Mouse (Mus musculus) neutrophil, adult 5-6 weeks (primary cell): ENCODE results near the gene Hnrnpul2. TPM values are rescaled to one million over a fixed set of nuclear protein-coding genes. Genes with fewer than 3 reads are reported as not detected.
A peak's percentile ranks its signal among the peaks of the same experiment; 100 is the strongest.
"Not testable (repeated sequence)": the region's sequence is repeated elsewhere in the genome, so short reads cannot be mapped to it uniquely, and the experiment has no call there.

ENCODE experiments used
- ATAC-seq: fragments of 151-379, 151-347 bp; 2 replicates; pipeline ENCODE4 v1.8.0; 2017; ENCODE audit warnings: mild to moderate bottlenecking, moderate TSS enrichment; ENCODE audit not compliant: insufficient number of reproducible peaks, poor library complexity, low FRiP score, severe bottlenecking; ENCODE audit errors: extremely low read depth
- total RNA-seq: library from RNA; stranded (forward); fragments of 200-1000 nt; gene quantifications from 2 replicates; pipeline ENCODE4 v1.2.3, GENCODE M21; 2017

Gene Hnrnpul2
- total RNA-seq, 1 experiment from 2014 or later, result 115 TPM

DNA sequence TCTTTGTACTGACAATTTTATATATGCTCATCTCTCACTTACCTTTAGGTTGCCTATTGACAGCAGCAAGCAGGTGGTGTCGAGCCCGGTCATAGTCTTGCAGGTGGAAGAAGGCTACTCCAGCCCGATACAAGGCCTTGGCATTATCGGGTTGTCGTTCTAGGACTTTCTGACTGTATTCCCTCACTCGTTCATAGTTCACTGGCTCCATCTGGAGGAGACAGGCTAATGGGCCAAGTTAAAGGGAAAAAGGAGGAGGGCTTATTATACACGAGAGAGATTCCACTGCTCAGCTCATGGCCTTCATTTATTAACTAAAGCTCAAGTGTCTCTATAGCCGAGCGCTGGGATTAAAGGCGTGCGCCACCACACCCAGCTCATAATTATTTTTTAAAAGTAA, 4.0 kb upstream of the Hnrnpul2 start:
- no peak for ATAC-seq

DNA sequence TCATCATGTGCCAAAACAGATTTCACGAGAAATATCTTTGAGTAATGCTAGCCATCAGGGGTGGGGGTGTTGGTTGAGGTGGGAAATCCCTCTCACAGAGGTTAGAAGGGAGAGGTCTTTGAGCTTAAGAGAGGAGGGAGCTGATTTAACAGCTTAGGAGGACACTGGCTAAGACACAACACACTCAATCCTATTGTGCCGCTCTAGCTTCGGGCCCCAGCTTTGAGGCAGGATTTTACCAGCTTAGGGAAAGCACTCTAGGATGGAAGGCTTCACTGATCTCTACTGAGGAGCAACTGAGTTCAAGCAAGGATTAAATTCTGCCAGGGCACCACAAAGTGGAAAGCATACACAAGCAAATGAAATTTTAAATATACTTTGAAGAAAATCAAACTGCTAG, 2.8 kb upstream of the Hnrnpul2 start:
- no peak for ATAC-seq

DNA sequence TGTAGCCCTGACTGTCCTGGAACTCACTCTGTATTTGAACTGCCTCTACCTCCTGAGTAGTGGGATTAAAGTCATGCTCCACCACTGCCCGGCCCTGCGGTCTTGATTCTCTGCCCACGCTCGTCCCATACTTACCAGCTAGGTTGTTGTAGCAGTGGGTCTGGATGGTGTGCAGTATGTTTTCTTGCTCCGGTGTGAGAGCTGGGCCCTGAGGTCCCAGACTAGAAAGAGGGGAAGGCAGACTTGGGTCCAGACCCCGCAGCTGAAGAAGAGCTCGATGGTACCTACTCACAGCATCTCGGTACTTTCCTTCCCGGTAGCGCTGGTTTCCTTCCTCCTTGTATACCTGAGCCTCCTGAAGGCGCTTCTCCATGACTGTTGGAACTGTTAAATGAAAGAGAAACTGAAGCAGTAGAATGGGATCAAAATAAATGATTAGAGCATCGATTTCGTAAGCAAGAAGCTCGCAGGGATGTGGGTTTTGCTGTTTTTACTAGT, 1.5 kb upstream of the Hnrnpul2 start:
- ATAC-seq, result no peak

DNA sequence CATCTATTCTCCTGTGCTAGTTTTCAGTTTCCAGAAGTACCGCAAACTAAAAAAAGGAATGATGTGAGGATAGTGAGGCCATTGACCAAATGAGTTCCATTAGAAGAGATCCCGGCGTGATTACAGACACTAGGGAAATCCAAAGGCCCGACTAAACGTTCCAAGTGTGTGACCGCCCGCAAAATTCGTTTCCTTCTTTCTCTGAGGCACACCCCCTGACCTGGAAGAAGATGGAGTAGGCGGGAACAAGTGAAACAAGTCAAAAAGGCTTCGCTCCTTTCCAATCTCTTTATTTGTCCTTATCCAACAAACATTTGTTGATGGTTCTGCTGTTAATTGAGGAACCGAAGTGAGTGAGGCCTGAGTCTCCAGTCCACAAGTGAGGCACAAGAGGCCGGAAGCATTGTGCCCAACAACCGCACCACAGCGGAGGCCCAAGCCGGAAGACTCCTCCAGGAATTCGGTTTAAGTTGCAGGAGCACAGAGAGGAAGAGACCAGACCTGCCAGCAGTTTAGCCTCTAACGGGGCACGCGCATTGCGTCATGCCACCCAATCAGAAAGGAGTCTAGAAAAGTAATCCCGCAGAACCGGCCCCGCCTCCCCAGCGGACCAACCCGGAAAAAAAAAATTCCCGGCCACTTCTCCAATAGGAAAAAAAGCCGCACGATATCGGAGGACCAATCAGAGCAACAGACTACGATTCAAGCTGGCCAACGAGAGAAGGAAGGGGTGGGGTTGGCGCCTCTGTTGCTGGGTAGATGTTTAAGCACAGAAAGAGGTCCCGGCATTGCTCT, 812 bp upstream of the Hnrnpul2 start, which contains the start of gene Ttc9c:
Gene Ttc9c, minus strand, starts transcription at position 533 of the 795 bp plus-strand sequence.
- ATAC-seq, result peak; percentile 68

DNA sequence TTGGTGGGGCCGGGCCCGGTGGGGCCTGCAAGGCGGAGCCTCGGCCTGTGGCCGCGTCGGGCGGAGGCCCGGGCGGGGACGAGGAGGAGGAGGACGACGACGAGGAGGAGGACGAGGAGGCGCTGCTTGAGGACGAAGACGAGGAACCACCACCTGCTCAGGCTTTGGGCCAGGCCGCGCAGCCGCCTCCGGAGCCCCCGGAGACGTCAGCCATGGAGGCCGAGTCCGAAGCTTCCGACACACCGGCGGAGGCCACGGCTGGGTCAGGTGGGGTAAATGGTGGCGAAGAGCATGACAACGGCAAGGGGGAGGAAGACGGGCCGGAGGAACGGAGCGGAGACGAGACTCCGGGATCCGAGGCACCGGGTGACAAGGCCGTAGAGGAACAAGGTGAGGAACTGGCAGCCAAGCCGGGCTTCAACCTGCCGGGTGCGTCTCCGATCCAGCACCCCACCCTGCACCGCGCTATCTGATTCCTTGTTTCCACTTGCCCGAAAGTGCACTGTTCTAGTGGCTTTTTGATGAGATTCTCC, 680 bp downstream of the Hnrnpul2 start:
- no peak for ATAC-seq

DNA sequence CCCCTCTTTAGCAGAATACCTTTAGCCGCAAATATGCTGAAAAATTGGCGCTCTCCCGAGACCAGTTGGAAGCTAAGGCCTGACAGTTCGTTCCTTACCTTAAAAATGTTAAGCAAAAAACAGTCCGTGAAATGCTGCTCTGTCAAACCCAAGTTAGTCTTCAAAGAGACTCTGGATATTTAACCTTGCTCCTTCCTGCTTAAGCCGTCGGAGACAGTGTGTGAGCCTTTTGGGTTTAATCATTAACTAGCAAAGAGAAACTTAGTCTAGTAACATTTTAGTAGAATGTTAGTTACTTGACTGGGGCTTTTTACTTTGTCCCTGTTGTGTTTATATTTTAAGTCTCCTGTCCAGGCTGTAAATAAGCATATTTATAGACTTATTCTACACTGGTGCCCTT, 1.3 kb downstream of the Hnrnpul2 start:
- ATAC-seq, result no peak

DNA sequence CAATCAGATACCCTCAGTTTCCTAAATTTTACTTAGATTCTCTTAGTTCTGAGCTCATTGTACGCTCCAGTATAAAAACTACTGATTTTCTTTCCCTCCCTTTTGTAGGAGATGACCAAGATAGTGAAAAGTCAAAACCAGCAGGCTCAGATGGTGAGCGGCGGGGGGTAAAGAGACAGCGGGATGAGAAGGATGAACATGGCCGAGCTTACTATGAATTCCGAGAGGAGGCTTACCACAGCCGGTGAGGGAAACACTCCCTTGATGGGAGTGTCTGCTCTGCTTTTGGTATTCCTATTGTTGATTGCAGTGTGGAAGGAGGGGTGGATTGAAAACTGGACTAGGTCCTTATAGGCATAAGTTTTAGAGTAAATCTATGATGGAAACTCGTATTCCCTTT, 2.9 kb downstream of the Hnrnpul2 start:
- ATAC-seq, result no peak

DNA sequence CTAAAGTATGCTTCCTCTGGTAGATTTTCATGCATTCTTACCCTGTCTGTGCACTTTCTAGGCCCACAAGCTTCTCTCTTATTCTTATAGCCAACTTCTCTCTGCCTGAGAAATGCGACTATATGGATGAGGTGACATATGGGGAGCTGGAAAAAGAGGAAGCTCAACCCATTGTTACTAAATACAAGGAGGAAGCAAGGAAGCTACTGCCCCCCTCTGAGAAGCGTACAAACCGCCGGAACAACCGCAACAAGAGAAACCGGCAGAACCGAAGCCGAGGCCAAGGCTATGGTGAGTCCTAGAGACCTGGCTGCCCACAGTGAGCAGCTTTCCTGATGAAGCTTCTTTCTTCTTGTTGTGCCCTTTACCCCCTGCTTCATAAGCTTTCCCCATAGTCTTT, 9.8 kb downstream of the Hnrnpul2 start, which contains the start of gene AC129217.1:
Gene AC129217.1, plus strand, starts transcription at position 114 of the 400 bp plus-strand sequence.
- ATAC-seq, result peak; percentile 53; the same call in 1 of the 2 replicates

DNA sequence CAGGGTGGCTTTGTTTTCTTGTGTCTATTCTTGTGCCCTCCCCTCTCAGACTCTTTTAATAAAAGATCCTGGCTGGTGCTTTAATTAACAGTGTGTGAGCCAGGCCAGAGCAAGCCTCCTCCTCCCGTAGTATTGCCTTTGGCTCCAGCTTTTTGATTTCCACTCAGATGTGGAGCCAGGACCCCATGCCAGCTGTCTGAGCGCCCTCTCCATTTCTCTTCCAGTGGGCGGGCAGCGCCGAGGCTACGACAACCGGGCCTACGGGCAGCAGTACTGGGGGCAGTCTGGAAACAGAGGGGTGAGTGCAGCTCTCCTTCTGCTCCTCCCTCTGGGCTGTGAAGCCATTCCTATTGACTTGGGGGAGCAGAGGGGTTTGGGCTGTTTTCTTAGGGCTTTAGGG, 10.9 kb downstream of the Hnrnpul2 start:
- no peak for ATAC-seq

DNA sequence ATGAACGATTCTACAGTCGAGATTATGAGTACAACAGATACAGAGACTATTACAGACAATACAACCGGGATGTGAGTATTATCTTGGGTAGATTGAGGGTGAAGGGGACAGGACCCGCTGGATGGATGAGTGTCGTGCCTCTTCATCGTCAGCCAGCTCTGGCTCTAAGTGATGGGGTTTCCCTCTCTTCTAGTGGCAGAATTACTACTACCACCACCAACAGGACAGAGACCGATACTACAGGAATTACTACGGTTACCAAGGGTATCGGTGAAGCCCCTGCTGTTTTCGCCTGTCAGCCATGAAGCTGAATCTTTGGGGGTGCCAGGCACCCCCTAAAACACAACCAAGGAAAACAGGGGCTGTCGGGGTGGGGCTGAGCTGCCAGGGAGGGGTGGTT, 11.5 kb downstream of the Hnrnpul2 start:
- no peak for ATAC-seq

DNA sequence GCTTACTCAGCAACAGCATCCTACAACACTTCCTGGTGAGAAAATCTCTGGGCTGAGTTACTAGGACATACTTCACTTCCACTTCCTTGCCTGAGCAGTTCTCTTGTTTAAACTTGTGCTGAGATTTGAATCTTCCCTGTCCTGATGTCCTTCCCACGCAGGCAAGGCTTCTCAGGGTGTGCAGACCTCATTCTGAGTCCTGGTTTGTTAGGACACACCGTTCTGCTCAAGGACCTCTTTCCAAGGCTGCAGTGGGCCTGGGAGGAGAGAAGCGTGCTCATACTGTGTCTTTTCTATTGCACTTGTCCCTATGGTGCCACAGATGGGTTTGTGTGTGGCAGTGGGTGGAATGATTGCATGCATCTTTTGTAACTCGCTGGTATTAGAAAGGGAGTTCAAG, 13.2 kb downstream of the Hnrnpul2 start:
- ATAC-seq, result no peak

DNA sequence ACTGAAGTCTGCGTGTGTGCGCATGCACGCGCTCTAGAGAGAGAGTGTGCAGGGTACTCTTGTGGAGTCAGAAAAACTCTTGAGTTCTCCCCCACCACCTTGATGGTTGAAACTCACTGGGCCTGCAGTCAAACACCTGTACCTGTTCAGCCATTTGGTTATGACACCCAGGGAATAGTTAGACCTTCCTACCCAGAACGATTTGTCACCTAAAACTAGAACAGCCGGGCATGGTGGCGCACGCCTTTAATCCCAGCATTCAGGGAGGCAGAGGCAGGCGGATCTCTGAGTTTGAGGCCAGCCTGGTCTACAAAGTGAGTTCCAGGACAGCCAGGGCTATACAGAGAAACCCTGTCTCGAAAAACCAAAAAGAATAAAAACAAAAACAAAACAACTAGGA, 16.5 kb downstream of the Hnrnpul2 start:
- not testable (repeated sequence) for ATAC-seq

DNA sequence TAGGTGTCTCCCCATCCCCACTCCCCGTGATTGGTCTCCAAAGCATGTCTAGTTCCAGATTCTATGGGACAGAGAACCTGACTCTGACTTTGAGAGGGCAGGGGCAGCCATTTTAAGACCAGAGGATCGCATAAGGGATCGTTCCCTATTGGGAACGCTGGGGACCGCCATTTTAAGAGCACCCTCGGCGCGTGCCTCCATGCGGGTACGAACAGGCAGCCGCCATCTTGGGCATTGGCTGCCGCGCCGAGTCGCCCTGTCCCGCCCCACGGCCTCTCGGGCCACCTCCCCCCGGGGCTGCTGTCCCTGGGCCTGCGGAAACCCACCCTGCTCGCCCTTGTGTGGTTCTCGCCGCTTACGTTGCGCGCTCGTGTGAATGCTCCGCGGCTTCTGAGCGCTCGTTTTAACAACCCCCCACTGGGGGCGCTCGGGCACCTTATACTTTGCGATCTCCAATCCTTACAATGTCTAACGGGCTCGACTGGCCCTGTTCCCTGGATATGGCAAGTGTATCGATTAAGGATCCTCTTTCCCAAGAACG, 17.5 kb downstream of the Hnrnpul2 start, which contains the start of gene Bscl2:
Gene Bscl2, plus strand, starts transcription at position 217 of the 541 bp plus-strand sequence.
- peak; percentile 67 for ATAC-seq

DNA sequence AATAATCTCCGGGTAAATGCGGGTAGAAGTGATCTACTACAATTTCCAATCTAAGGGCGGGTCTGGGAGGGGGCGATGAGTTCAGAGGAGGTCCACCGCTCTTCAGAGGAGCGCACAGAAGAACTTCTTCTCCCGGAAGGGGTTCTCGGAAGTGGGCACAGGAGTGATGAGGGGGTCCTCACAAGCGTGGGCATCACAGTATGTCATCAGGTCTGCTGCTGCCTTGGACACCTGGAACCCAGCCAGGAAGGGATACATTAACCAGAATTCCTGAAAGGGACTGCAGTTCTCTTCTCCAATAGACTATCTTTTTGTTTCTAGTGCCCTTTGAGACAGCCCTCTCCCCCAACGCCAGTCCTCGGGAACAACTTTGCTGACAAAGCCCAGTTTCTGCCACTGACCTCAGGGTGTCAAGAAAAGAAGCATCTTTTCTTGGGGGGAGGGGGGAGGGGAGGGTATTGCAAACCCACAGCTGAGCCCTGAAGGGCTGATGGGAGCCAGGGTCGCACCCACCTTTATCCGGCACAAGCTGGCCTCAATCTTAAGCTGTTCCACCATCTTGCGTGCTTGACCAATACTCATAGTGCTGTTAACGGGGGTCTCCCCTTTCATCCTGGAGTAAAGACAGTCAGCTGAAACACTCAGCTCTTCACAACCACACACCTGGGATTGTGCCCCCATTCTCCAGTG, 18.4 kb downstream of the Hnrnpul2 start:
- no peak for ATAC-seq

DNA sequence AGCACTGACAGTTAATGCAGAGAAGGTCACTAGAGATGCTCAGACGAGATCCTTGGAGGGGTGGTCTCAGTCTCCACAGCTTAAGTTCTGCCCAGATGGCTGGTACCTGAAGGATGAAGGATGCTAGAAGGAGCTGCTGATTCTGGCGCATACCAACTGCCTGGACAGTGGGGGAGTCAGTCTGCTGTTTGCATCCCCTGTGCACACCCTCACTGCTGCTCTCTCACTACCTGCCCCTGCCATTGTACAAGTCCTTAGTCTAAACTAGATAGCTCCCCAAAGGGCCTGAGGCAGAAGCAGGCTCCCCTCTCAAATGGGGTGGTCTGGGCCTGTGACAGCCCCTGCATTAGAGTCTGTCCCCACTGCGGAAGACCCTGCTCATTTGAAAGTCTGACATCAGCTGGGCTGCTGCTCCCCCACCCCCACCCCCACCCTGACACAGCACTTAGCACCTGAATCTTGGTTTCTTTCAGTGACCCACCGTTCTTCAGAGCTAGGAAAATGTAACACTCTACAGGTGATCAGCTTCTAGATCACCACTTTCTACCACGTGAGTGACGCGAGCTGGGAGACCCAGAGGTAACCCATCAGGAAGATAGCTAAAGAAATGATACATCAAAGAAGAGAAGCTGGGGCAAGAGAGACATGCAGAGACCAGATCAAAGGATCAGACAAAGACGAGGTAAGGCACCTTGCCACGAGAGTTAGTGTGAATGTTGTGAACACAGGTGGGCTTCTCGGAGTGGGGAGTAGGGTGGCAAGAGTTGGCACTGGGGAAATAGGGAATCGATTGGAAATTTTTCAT, 19.5 kb downstream of the Hnrnpul2 start, which contains the start of gene Gng3:
Gene Gng3, minus strand, starts transcription at position 92 of the 805 bp plus-strand sequence.
- ATAC-seq, result no peak

DNA sequence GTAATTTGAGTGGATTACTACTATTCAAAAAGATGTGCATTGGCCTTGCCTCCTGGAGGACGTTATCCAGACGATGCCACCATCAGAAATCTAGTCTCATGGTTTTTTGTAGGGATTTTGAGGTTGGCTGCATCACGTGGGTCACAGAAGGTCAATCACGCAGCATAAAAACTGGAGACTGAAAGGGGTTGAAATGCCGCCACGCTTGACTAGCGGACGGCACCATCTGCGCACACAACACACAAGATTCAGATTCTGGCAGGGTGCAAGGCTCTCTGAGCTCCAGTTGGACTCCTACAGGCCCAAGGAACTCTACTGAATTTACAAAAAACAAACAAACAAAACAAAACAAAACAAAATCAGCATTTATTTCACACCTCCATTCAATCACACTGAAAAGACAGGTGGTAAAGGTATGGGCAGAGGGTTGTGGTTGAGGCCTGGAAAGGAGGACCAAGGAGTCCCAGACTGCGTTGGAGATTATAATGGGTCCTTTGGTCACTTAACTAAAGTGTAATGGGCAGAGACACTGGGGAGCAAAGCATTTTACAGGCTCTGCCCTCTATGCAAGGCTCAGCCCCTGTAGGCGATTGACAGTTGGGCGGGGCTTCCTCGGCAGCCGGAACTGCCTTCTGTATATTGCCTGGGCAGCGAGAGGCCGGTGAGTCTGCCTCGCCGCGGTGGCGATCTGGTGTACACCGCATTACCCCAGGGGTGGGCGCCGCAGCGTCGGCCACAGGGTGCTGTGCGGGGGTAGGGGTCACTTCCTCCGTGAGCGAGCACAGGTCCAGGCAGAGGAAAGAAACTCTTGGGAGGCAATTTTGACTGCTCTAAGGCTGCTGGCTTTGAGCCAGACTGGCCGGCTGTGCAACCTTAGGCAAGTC, 20.3 kb downstream of the Hnrnpul2 start:
- peak; percentile 48; the same call in 1 of the 2 replicates for ATAC-seq

DNA sequence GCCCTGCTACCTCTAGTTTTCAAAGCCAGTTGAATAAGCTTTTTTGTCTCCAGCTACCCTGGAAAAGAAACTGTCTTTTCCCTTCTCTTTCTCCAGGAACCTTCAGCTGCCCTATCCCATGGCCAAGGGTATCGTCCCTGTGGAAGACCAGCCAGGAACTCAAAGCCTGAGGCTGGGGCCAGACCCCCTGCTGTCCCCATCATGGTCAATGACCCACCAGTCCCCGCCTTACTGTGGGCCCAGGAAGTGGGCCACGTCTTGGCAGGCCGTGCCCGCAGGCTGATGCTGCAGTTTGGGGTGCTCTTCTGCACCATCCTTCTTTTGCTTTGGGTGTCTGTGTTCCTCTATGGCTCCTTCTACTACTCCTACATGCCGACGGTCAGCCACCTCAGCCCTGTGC, 21.2 kb downstream of the Hnrnpul2 start:
- no peak for ATAC-seq

DNA sequence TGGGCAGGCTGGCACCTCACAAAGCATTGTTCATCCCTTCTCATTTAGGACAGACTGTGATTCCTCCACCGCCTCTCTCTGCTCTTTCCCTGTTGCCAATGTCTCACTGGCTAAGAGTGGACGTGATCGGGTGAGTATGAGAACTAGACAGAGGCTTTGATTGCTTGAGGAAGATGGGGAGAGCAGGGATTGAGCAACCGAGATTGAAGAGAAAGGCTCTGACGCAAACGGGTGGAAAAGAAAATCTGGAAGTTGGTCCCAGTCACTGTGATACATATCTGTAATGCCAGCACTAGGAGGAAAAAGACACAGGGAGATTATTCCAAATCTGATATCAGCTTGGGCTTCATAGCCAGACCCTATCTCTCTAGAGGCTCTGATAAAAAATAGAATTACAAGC, 23.2 kb downstream of the Hnrnpul2 start:
- no peak for ATAC-seq
